Mouse (Mus musculus) c-Kit-positive CD71-negative TER-119-negative erythroid progenitor cells, embryonic 14.5 days (primary cell): ENCODE results near the gene Sln.
A peak's percentile ranks its signal among the peaks of the same experiment; 100 is the strongest.

ENCODE experiments used
- DNase-seq: peaks from one replicate; pipeline ENCODE4 v3.0.0-alpha.2; 2013; ENCODE audit warnings: low read depth

Sln gene

GRCm38 (mm10) chr9:53849864-53850263, at the start of gene Sln:
Sln (plus strand) TSS chr9:53850164.
- DNase-seq: no peak

DNA sequence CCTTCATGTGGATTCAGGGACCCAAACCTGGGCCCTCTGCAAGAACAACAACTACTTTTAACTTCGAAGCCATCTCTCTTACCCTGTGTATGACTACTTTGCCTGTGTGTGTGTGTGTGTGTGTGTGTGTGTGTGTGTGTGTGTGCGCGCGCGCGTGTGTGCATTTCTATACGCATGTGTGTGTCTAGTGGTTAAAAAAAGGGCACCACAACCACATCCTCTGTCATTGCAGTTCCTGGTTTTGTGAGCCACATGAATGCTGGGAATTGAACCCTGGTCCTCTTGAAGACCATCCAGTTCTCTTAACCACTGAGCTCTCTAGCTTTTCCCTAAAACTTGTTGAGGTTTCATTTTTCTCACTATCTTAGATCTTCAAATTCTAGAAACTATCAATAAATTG, 47.0 kb upstream of the Sln start:
- no peak for DNase-seq

- DNase-seq: no peak
Observed at GRCm38 (mm10) chr9:53806496-53807086, 43.4 kb upstream of the Sln start.

GRCm38 (mm10) chr9:53813418-53813817, 36.5 kb upstream of the Sln start:
- DNase-seq: no peak

DNA sequence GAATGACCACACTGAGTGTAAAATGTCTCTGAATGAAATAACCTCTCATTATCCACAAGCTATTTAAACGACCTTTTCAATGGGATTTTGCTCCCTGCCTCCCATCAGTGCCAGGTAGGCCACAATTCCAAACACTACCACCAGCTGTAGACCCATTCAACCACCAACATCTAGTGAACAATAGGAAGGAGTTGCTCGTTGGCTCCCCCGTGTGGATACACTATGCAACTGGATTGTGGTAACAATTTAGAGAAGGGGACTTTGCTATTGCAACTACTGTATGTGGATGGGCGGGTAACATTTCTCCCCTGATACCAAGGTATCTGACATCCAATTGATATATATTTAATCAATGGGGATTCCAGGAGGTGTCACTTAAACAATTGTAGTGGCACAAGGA, 31.2 kb upstream of the Sln start:
- DNase-seq: peak; percentile 39

DNA sequence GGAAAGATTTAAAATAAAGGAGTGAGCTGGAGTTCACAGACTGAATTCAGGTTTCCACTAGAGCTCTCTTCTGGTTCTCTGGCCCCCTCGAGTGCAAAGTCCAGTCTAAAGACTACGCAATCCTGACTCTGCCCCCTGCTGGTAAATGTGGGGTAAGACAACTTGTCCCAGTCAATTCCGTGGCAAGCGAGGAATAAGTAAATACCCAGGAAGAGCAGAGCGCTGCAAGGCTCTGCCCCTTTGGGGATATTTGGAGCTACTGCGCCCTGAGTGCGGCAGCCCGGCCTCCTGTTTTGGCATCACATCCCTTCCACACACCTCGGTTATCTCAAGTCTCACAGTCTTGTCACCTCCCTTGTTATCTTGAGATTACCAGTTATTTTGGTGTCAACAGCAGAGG, 24.6 kb upstream of the Sln start:
- DNase-seq: peak; percentile 6

DNA sequence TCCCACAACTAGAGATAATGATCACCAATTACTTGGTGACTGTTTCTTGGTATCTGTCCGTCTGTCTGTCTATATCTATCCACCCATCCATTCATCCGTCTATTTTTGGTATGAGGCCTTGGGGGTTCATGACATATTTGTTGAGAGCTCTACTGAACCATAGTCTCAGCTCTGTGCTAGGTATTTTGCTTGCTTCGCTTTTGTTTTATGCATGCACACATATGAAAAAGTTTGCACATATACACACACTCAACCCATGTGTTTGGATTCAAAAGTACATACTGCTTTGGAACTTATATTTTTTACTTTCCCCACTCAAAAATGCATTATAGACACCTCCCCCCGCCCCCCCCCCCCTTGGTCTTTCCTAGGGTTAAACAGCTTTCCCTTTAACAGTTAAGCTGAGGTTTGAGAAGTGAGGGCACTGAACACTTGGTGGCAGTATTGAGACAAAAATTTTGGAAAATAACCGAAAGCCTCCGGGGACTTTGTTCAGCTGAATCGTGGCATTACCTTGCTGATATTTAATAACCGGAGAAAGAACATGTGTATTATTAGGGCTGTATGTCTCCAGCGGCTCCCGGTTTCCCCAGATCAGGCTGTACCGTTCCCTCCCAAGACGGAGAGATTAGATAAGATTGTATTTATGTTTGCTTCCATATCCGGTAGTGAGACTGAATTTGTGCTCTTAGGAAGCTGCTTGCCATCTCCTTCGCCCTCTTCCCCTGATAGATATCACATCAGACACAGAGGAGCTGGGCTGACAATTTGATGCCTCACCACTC, 20.7 kb upstream of the Sln start:
- peak; percentile 40 for DNase-seq

DNA sequence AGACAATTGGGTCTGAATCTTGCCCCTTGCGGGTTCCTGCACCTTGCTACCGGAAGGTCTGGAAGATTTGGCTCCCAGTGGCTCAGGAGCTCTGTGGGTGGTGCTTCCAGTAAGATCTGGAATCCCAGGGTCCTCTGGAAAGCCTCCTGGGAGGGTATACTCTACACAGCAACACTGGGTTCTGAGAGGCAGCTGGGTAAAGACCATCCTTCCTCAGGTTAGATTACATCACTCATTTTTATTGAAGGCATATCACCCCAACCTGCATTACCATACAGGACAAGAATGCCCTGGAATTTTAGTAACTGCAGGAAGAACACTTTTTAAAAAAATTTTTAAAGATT, 20.1 kb upstream of the Sln start:
- DNase-seq: no peak

DNA sequence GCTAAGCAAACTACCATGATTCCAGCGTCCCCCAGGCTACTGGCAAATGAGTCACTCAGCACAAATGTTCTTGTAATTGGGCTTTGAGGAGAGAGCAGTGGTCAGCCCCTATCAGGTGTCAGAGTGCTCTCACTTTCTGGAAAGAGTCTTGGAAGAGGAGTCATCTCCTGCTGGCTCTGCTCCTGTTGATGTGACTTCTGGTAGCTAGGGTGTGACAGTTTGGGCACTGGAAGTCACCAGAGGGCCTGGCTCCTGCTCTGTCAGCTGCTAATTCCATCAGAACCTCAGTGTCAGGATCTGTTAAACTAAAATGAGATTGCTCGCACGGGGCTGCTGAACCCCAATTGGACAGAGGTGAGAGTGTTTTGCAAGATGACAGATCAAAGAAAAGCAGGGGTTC, 14.9 kb upstream of the Sln start:
- no peak for DNase-seq

DNA sequence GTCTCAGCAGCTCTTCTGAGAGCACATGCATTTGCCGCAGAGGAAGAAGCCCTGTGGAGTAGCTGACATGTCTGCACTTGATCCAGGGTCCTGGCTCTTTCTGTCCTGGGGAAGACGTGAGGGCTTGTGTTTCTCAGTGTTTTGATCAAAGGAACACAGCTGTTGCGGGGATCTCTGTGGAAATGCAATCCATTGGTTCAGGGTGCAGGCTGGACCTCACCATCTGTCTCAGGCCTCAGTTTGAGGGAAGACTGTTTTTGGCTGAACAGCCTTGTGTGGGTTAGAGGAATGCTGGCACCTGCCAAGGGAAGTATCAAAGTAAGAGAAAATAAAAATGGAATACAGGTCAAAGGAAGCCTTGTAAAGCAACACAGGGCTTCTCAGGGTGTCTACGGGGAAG, 14.0 kb upstream of the Sln start:
- DNase-seq: no peak

GRCm38 (mm10) chr9:53838816-53839215, 11.1 kb upstream of the Sln start:
- DNase-seq: no peak

DNA sequence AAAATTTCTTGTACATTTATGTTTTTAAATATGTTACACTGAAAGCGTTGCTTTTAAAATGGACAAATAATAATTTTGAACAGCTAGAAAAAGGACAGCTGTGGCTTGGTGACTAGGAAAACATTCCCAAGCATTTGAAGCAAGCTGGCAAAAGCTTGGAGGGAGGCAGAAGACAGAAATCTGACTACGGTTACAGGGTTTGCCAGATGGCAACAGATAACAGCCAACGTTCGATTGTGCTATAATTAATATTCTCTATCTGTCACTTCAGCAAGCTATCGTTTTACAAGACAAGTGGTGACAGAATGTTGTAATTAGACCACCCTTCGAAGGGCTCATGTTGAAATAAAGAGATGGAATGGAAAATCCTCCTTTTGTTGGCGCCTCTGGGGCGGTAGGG, 1.4 kb upstream of the Sln start:
- no peak for DNase-seq

DNA sequence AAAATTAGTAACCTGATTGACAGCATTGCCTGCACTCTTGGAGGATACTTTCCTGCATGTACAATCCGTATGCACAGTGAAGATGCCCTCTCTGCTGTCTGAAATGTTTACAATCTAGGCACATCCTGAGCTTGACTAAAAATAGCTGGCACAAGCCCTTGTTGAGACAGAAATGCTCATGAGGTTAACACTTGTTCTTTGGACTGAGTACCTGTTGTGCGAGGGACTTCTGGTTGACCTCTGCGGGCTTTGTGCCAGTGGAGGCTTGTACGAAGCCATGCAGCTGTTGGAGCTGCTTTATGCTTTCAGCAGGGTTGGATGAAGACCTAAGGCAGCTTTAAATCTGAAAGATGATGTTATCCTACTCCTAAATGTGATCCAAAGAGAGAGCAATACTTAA, 2.2 kb downstream of the Sln start:
- no peak for DNase-seq

DNA sequence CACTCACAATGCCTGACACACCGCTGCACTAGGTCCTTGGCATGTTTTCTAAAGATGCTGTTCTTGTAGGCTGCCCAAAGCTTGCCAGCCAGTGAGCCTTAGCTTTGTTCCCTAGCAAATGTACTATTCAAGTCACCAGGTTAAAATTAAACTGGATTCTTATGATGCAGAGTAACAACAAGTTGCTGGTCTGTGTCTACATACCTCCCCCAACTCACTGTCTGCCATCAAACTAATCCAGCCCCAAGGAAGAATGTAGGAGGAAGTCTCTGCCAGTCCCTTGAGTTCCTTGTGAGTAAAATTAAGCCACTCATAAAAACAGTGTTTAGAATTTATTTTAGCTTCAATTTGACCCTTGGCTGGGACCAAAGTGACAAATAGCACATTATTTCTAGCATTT, 3.7 kb downstream of the Sln start:
- no peak for DNase-seq

- DNase-seq: no peak
Observed at GRCm38 (mm10) chr9:53854525-53854924, 4.6 kb downstream of the Sln start.

DNA sequence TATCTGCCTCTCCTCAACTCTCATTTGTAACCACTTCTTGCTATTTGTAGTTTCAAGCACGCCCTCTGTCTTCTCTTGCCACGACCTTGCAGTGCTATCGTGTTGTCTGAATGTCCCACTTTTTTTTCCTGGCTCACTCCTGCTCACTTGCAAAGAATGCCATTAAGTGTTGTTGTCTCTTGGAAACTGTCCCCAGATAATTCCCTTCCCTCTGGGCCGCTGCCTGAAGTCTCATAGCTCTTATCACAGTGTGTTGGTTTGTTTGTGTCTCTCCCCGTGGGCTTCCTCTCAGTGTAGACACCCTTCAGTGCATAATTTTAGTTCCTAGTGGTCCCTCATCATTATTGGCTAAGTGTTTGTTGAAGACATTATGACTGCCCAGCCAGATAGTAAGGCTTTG, 7.9 kb downstream of the Sln start:
- no peak for DNase-seq

DNA sequence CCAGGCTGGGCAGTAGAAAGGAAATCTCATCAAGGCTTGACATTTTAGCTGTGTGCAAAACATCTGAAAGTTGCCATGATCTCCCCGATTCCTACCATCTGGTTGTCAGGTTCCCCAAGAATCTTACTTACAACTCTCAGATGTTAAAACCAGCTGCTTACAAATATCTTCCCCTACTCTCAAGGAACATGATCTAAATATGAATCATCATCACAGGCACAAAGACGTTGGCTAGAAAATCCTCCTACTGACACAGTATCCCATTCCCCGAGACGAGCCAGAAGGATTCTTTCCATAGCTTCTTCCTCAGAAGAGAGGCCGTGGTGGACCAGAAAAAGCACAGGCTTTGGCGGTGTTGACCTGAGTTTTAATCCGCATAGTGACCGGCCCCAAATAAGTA, 23.3 kb downstream of the Sln start:
- no peak for DNase-seq

- DNase-seq: no peak
Observed at GRCm38 (mm10) chr9:53877423-53877822, 27.5 kb downstream of the Sln start.

- DNase-seq: no peak
Observed at GRCm38 (mm10) chr9:53883588-53884280, 33.8 kb downstream of the Sln start.

DNA sequence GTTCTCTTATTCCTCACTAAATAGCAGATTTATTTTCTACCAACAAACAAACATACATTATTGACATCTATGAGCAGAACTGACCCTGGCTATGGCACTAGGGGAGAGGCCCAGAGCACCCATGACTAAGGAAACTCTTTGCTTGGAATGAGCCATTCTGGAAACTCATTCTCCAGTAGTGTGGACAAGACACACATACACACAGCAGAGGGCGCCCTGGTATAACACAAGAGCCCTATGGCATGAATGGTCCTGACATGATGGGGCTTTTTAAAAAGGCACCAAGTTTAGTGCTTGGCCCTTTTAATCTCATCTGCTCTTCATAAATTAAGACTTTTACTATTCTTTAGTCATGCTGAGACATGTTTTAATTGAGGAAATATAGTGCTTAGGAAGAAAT, 40.1 kb downstream of the Sln start:
- peak; percentile 4 for DNase-seq

- DNase-seq: no peak
Observed at GRCm38 (mm10) chr9:53895827-53896226, 45.9 kb downstream of the Sln start.

DNA sequence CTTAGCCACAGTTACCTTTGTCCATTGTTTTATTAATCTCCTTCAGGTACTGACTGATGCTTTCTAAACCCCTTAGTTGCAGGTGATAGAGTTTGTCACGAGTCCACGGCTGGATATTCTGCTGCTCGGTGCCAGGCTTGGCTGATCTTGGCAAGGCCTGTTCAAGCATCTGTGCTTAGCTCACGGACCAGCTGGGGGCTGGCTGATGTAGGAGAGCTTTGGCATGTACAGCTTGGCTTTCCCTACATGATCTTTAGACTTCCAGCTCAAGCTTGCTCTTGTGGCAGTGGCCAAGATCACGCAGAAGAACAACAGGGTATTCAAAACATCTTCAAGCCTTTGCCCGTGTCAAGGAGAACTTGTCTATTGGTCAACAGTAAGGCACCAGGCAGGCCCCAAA, 49.9 kb downstream of the Sln start:
- no peak for DNase-seq

- no peak for DNase-seq
Observed at GRCm38 (mm10) chr9:53903215-53903842, 53.4 kb downstream of the Sln start.
